Mouse (Mus musculus) forebrain, embryonic 15.5 days (tissue): ENCODE measurements around the gene Ppia. TPM values are rescaled to one million over a fixed set of nuclear protein-coding genes. Genes with fewer than 3 reads are reported as not detected.
A peak's percentile ranks its signal among the peaks of the same experiment; 100 is the strongest.
"Not testable (repeated sequence)": the region's sequence is repeated elsewhere in the genome, so short reads cannot be mapped to it uniquely, and the experiment has no call there.

Source experiments
- ATAC-seq: fragments of 200-750 bp; cut with Nextera tagmentation; replicated peaks from 2 replicates; pipeline ENCODE4 v1.8.0; 2017; ENCODE audit warnings: mild to moderate bottlenecking, moderate TSS enrichment, moderate library complexity
- H3K27ac ChIP-seq: fragments of 300-500 bp; sonication (generic); replicated peaks from 2 replicates; pipeline ENCODE4 v1.5.1; 2015; ENCODE audit warnings: mild to moderate bottlenecking, inconsistent platforms
- H3K27me3 ChIP-seq: fragments of 300-500 bp; sonication (generic); 2 replicates; pipeline ENCODE4 v1.6.1; 2015; ENCODE audit warnings: inconsistent platforms
- H3K36me3 ChIP-seq: fragments of 300-500 bp; sonication (generic); 2 replicates; pipeline ENCODE4 v1.6.1; 2015; ENCODE audit warnings: mild to moderate bottlenecking, inconsistent platforms
- H3K4me1 ChIP-seq: fragments of 300-500 bp; sonication (generic); 2 replicates; pipeline ENCODE4 v1.6.1; 2015; ENCODE audit warnings: inconsistent platforms
- H3K4me2 ChIP-seq: fragments of 300-500 bp; sonication (generic); replicated peaks from 2 replicates; pipeline ENCODE4 v1.6.1; 2015; ENCODE audit warnings: mild to moderate bottlenecking, inconsistent platforms
- H3K4me3 ChIP-seq: fragments of 300-500 bp; sonication (generic); 2 replicates; pipeline ENCODE4 v1.5.1; 2015; ENCODE audit warnings: mild to moderate bottlenecking, inconsistent platforms
- H3K9ac ChIP-seq: fragments of 300-500 bp; sonication (generic); replicated peaks from 2 replicates; pipeline ENCODE4 v1.6.1; 2015; ENCODE audit warnings: mild to moderate bottlenecking, inconsistent platforms
- H3K9me3 ChIP-seq: fragments of 300-500 bp; sonication (generic); 2 replicates; pipeline ENCODE4 v1.6.1; 2016; ENCODE audit warnings: inconsistent platforms
- WGBS: fragments of 180-500 bp; shearing (Covaris S2); methylation state at CpG from one replicate; pipeline ENCODE4 v1.1.7; 2015; ENCODE audit warnings: mixed read lengths; 5-methylcytosine and 5-hydroxymethylcytosine counted together
- polyA plus RNA-seq: library from polyadenylated mRNA; unstranded; fragments of >200 nt; fragmentation: Nextera tagmentation; extraction: Ambion mirVana; gene quantifications from 2 replicates; pipeline ENCODE4 v1.2.1, GENCODE M21; 2015

Gene Ppia
- polyA plus RNA-seq, 1 experiment from 2014 or later, result 3,682 TPM

GRCm38 (mm10) chr11:6406251-6407161 is 8.7 kb upstream of the Ppia start:
- WGBS, result 55% methylated on average over 14 of the region's 14 CpGs
- peaks cover 51% of the 10 kb centered on the region for H3K36me3 ChIP-seq
- no peak overlapping the region for H3K4me2 ChIP-seq
- no peaks in the 10 kb centered on the region for H3K9me3 ChIP-seq
- no peaks in the 10 kb centered on the region for H3K27me3 ChIP-seq
- H3K4me1 ChIP-seq, result peaks cover 4% of the 10 kb centered on the region; the same call in 1 of the 2 replicates
- peak; percentile 36; the same call in 1 of the 2 replicates for ATAC-seq
- peak overlapping the region; percentile 56 for H3K27ac ChIP-seq
- no peak overlapping the region for H3K9ac ChIP-seq
- no peak overlapping the region for H3K4me3 ChIP-seq

- Histone ChIP-seq H3K36me3 (peaks cover 44% of the 10 kb centered on the region), H3K4me3 (no peak overlapping the region)
- WGBS, result 88% methylated on average over 3 of the region's 3 CpGs
These were observed 8.1 kb upstream of the Ppia start for GRCm38 (mm10) chr11:6407162-6407621.

GRCm38 (mm10) chr11:6410050-6410602 is 5.1 kb upstream of the Ppia start:
- H3K9me3 ChIP-seq, result no peaks in the 10 kb centered on the region
- WGBS, result 51% methylated on average over 5 of the region's 5 CpGs
- no peak overlapping the region for H3K27ac ChIP-seq
- no peak for ATAC-seq
- H3K4me3 ChIP-seq, result no peak overlapping the region
- H3K9ac ChIP-seq, result no peak overlapping the region
- H3K4me1 ChIP-seq, result peaks cover 8% of the 10 kb centered on the region
- H3K4me2 ChIP-seq, result no peak overlapping the region
- H3K36me3 ChIP-seq, result peaks cover 15% of the 10 kb centered on the region
- no peaks in the 10 kb centered on the region for H3K27me3 ChIP-seq

More at GRCm38 (mm10) chr11:6407162-6407621, 8.1 kb upstream of the Ppia start:
- Histone ChIP-seq H3K4me1 (peaks cover 4% of the 10 kb centered on the region; the same call in 1 of the 2 replicates), H3K27me3 (no peaks in the 10 kb centered on the region), H3K27ac (no peak overlapping the region), H3K4me2 (no peak overlapping the region), H3K9me3 (no peaks in the 10 kb centered on the region), H3K9ac (no peak overlapping the region)
- ATAC-seq, result no peak

GRCm38 (mm10) chr11:6410755-6411154 is 4.5 kb upstream of the Ppia start:
- ATAC-seq, H3K9me3 ChIP-seq, H3K27me3 ChIP-seq, H3K36me3 ChIP-seq, H3K27ac ChIP-seq, H3K4me2 ChIP-seq, H3K9ac ChIP-seq, H3K4me3 ChIP-seq: not testable (repeated sequence)
- 83% methylated on average over 5 of the region's 5 CpGs for WGBS
- peaks cover 11% of the 10 kb centered on the region for H3K4me1 ChIP-seq

- WGBS, result 7% methylated on average over 5 of the region's 5 CpGs
- H3K4me3 ChIP-seq, result no peak overlapping the region
- H3K4me1 ChIP-seq, result peaks cover 7% of the 10 kb centered on the region
- H3K9me3 ChIP-seq, result no peaks in the 10 kb centered on the region
- no peak overlapping the region for H3K4me2 ChIP-seq
- peaks cover 2% of the 10 kb centered on the region; the same call in 1 of the 2 replicates for H3K36me3 ChIP-seq
- no peak overlapping the region for H3K27ac ChIP-seq
- ATAC-seq, result no peak
- H3K9ac ChIP-seq, result no peak overlapping the region
- no peaks in the 10 kb centered on the region for H3K27me3 ChIP-seq
These were observed 3.6 kb upstream of the Ppia start for GRCm38 (mm10) chr11:6411684-6412083.

GRCm38 (mm10) chr11:6413264-6413663 is 2.0 kb upstream of the Ppia start:
- Histone ChIP-seq H3K9ac (no peak overlapping the region), H3K4me1 (peaks cover 22% of the 10 kb centered on the region), H3K9me3 (no peaks in the 10 kb centered on the region), H3K27ac (no peak overlapping the region), H3K27me3 (no peaks in the 10 kb centered on the region), H3K4me3 (no peak overlapping the region), H3K4me2 (no peak overlapping the region), H3K36me3 (peaks cover 6% of the 10 kb centered on the region)
- no peak for ATAC-seq
- 98% methylated on average over 12 of the region's 12 CpGs for WGBS

- Histone ChIP-seq H3K27me3 (no peaks in the 10 kb centered on the region), H3K4me2 (peak overlapping the region; percentile 66), H3K9ac (peak overlapping the region; percentile 87), H3K4me3 (peak overlapping the region; percentile 79), H3K36me3 (peaks cover 28% of the 10 kb centered on the region), H3K9me3 (no peaks in the 10 kb centered on the region), H3K27ac (peak overlapping the region; percentile 96), H3K4me1 (peaks cover 29% of the 10 kb centered on the region)
- WGBS, result under 1% methylated on average over 100 of the region's 102 CpGs
- peak; percentile 94 for ATAC-seq
These were observed 535 bp downstream of the Ppia start for GRCm38 (mm10) chr11:6415551-6416404.

- Histone ChIP-seq H3K4me1 (peaks cover 29% of the 10 kb centered on the region), H3K9me3 (no peaks in the 10 kb centered on the region), H3K4me3 (peak overlapping the region; percentile 79), H3K4me2 (peak overlapping the region; percentile 66), H3K36me3 (peaks cover 30% of the 10 kb centered on the region), H3K27me3 (no peaks in the 10 kb centered on the region), H3K9ac (peak overlapping the region; percentile 87), H3K27ac (peak overlapping the region; percentile 96)
- WGBS, result under 1% methylated on average over 30 of the region's 30 CpGs
- ATAC-seq, result peak; percentile 62
These were observed 1.3 kb downstream of the Ppia start for GRCm38 (mm10) chr11:6416405-6417034.

GRCm38 (mm10) chr11:6417069-6417468 is 1.8 kb downstream of the Ppia start:
- WGBS, result 41% methylated on average over 2 of the region's 2 CpGs
- Histone ChIP-seq H3K27ac (peak overlapping the region; percentile 96; the same call in 1 of the 2 replicates), H3K4me2 (peak overlapping the region; percentile 66), H3K9me3 (no peaks in the 10 kb centered on the region), H3K4me1 (peaks cover 29% of the 10 kb centered on the region), H3K9ac (peak overlapping the region; percentile 87), H3K4me3 (peak overlapping the region; percentile 79), H3K27me3 (no peaks in the 10 kb centered on the region), H3K36me3 (peaks cover 34% of the 10 kb centered on the region)
- ATAC-seq, result no peak

GRCm38 (mm10) chr11:6417490-6417889 is 2.2 kb downstream of the Ppia start:
- Histone ChIP-seq H3K36me3 (peaks cover 34% of the 10 kb centered on the region), H3K9ac (peak overlapping the region; percentile 87), H3K4me3 (peak overlapping the region; percentile 79), H3K27ac (no peak overlapping the region), H3K9me3 (no peaks in the 10 kb centered on the region), H3K4me2 (peak overlapping the region; percentile 66), H3K27me3 (no peaks in the 10 kb centered on the region), H3K4me1 (peaks cover 29% of the 10 kb centered on the region)
- ATAC-seq, result no peak

- Histone ChIP-seq H3K4me3 (no peak overlapping the region), H3K4me1 (peaks cover 29% of the 10 kb centered on the region), H3K27ac (no peak overlapping the region), H3K9me3 (no peaks in the 10 kb centered on the region), H3K9ac (no peak overlapping the region), H3K4me2 (0 out of 2 replicates have a peak overlapping the region, but pooled peaks have one; percentile 1), H3K36me3 (peaks cover 37% of the 10 kb centered on the region), H3K27me3 (no peaks in the 10 kb centered on the region)
- ATAC-seq, result no peak
- 85% methylated on average over 5 of the region's 5 CpGs for WGBS
These were observed 3.5 kb downstream of the Ppia start for GRCm38 (mm10) chr11:6418751-6419150.
